Mouse (Mus musculus) brain, adult 2 months (tissue): ENCODE measurements around the gene Slc9a5.
A peak's percentile ranks its signal among the peaks of the same experiment; 100 is the strongest.

ENCODE experiments used
- DNase-seq: peaks from one replicate; pipeline ENCODE4 v3.0.0; 2011; ENCODE audit warnings: low read depth, low spot score

Gene Slc9a5

GRCm38 (mm10) chr8:105354549-105354948 is 5.9 kb downstream of the Slc9a5 start:
- DNase-seq: no peak

- no peak for DNase-seq
Measured at GRCm38 (mm10) chr8:105355179-105356024, 6.8 kb downstream of the Slc9a5 start.

GRCm38 (mm10) chr8:105356681-105357080 is 8.0 kb downstream of the Slc9a5 start:
- DNase-seq: no peak

GRCm38 (mm10) chr8:105359208-105359607 is 10.6 kb downstream of the Slc9a5 start:
- DNase-seq: no peak

- peak; percentile 54 for DNase-seq
Measured at GRCm38 (mm10) chr8:105359646-105360045, 11.0 kb downstream of the Slc9a5 start.

- no peak for DNase-seq
Measured at GRCm38 (mm10) chr8:105361751-105362702, 13.4 kb downstream of the Slc9a5 start.

- DNase-seq: peak; percentile 22
Measured at GRCm38 (mm10) chr8:105367107-105367506, 18.5 kb downstream of the Slc9a5 start.

GRCm38 (mm10) chr8:105372473-105372872 is 23.8 kb downstream of the Slc9a5 start:
- peak; percentile 45 for DNase-seq

GRCm38 (mm10) chr8:105373032-105373431 is 24.4 kb downstream of the Slc9a5 start, which contains the start of gene Plekhg4:
Gene Plekhg4 (plus strand): TSS chr8:105373274.
- no peak for DNase-seq

- peak; percentile 14 for DNase-seq
Measured at GRCm38 (mm10) chr8:105374513-105374966, 25.9 kb downstream of the Slc9a5 start.

- DNase-seq: peak; percentile 23
Measured at GRCm38 (mm10) chr8:105378673-105379072, 30.0 kb downstream of the Slc9a5 start.

GRCm38 (mm10) chr8:105380308-105380707 is 31.7 kb downstream of the Slc9a5 start:
- no peak for DNase-seq

- DNase-seq: no peak
Measured at GRCm38 (mm10) chr8:105384070-105384469, 35.4 kb downstream of the Slc9a5 start.

GRCm38 (mm10) chr8:105387151-105387550 is 38.5 kb downstream of the Slc9a5 start:
- peak; percentile 46 for DNase-seq

- DNase-seq: no peak
Measured at GRCm38 (mm10) chr8:105389096-105389495, 40.5 kb downstream of the Slc9a5 start.

GRCm38 (mm10) chr8:105393089-105393787 is 44.6 kb downstream of the Slc9a5 start:
- DNase-seq: no peak

GRCm38 (mm10) chr8:105393915-105394314 is 45.3 kb downstream of the Slc9a5 start:
- no peak for DNase-seq

GRCm38 (mm10) chr8:105397747-105398146 is 49.1 kb downstream of the Slc9a5 start:
- peak; percentile 85 for DNase-seq

GRCm38 (mm10) chr8:105400016-105400415 is 51.4 kb downstream of the Slc9a5 start:
- DNase-seq: no peak

GRCm38 (mm10) chr8:105403467-105403866 is 54.8 kb downstream of the Slc9a5 start:
- DNase-seq: peak; percentile 70

GRCm38 (mm10) chr8:105404496-105404895 is 55.9 kb downstream of the Slc9a5 start:
- no peak for DNase-seq
